Mouse (Mus musculus): Measurements from ENCODE around the gene Ica1. TPM values are rescaled to one million over a fixed set of nuclear protein-coding genes. Genes with fewer than 3 reads are reported as not detected.

Ica1 gene
- total and polyA plus RNA-seq, 3 experiments, result 0.36 TPM; not detected in 2

- H3K9me3 ChIP-seq (replicated peaks; ENCODE audit: insufficient read depth, low read length), result no peaks in the 10 kb centered on the region
- no peaks in the 10 kb centered on the region for H3K79me2 ChIP-seq (ENCODE audit: control insufficient read depth, insufficient read depth, low read length, poor library complexity)
- H3K36me3 ChIP-seq (ENCODE audit: control insufficient read depth in 1 of 2, insufficient read depth in 2 of 2, low read length in 2 of 2), result peaks cover 0 to 6% of the 10 kb centered on the region in 2 experiments; a peak in 2 of 4 replicates
- no peak overlapping the region for H3K4me3 ChIP-seq (ENCODE audit: control insufficient read depth in 1 of 2, insufficient read depth in 1 of 2, low read depth in 2 of 2, low read length in 2 of 2)
- no peaks in the 10 kb centered on the region; a peak in 1 of 4 replicates for H3K27me3 ChIP-seq (ENCODE audit: control insufficient read depth in 1 of 2, insufficient read depth in 2 of 2, low read length in 2 of 2)
- H3K9ac ChIP-seq (ENCODE audit: control insufficient read depth, low read depth, low read length, poor library complexity, severe bottlenecking), result no peak overlapping the region
- no peak overlapping the region for H3K27ac ChIP-seq (ENCODE audit: control insufficient read depth, low read depth, low read length)
- peak; percentile 38 for DNase-seq (ENCODE audit: low read depth, low spot score)
- H3K4me1 ChIP-seq (ENCODE audit: control insufficient read depth in 1 of 2, insufficient read depth in 2 of 2, low read length in 2 of 2), result peaks cover 0 to 3% of the 10 kb centered on the region in 2 experiments; a peak in 3 of 4 replicates
- no peak for TF ChIP-seq NRF1 (IDR thresholded peaks at IDR 0.05; ENCODE audit: insufficient read depth, low read depth, low read length, poor library complexity, severe bottlenecking)
- no peak for TF ChIP-seq ELF1 (IDR thresholded peaks at IDR 0.05; ENCODE audit: low read depth, low read length)
- TF ChIP-seq EP300 (IDR thresholded peaks at IDR 0.05; ENCODE audit: low read depth in 1 of 2, low read length in 2 of 2), result peak; percentile 64 to 80
- peak; percentile 52; the same call in 1 of the 2 replicates for TF ChIP-seq TCF12 (IDR thresholded peaks at IDR 0.05; ENCODE audit: low read depth, low read length)
- no peak for TF ChIP-seq TAL1 (IDR thresholded peaks at IDR 0.05; ENCODE audit: low read length)
- peak; percentile 70 for TF ChIP-seq ZNF384 (IDR thresholded peaks at IDR 0.05; ENCODE audit: low read depth, low read length)
- TF ChIP-seq MAFK (IDR thresholded peaks at IDR 0.05; ENCODE audit: borderline replicate concordance, low read depth, low read length), result no peak
- TF ChIP-seq ZKSCAN1 (IDR thresholded peaks at IDR 0.05; ENCODE audit: low read depth, low read length), result no peak
- TF ChIP-seq SIN3A (IDR thresholded peaks at IDR 0.05; ENCODE audit: low read length), result no peak
- no peak for TF ChIP-seq MAZ (IDR thresholded peaks at IDR 0.05; ENCODE audit: low read depth, low read length)
- no peak for TF ChIP-seq JUND (IDR thresholded peaks at IDR 0.05; ENCODE audit: low read depth, low read length)
- TF ChIP-seq GABPA (IDR thresholded peaks at IDR 0.05; ENCODE audit: low read depth, low read length), result no peak
- TF ChIP-seq ZC3H11A (IDR thresholded peaks at IDR 0.05; ENCODE audit: low read depth, low read length), result no peak
- no peak for TF ChIP-seq CHD1 (IDR thresholded peaks at IDR 0.05; ENCODE audit: low read depth, low read length)
- TF ChIP-seq USF1 (IDR thresholded peaks at IDR 0.05; ENCODE audit: low read depth, low read length), result no peak
- no peak for TF ChIP-seq RAD21 (IDR thresholded peaks at IDR 0.05; ENCODE audit: low read depth, low read length)
- TF ChIP-seq ZMIZ1 (IDR thresholded peaks at IDR 0.05; ENCODE audit: low read depth, low read length), result no peak
- 0 out of 2 replicates have a peak, but pooled peaks have one; percentile 39 for TF ChIP-seq ETS1 (IDR thresholded peaks at IDR 0.05; ENCODE audit: low read depth, low read length)
- TF ChIP-seq POLR2AphosphoS5 (IDR thresholded peaks at IDR 0.05; ENCODE audit: borderline replicate concordance, low read depth, low read length), result no peak
- no peak for TF ChIP-seq HCFC1 (IDR thresholded peaks at IDR 0.05; ENCODE audit: low read depth, low read length)
- TF ChIP-seq E2F4 (IDR thresholded peaks at IDR 0.05; ENCODE audit: borderline replicate concordance, low read depth, low read length), result no peak
- TF ChIP-seq UBTF (IDR thresholded peaks at IDR 0.05; ENCODE audit: borderline replicate concordance, insufficient read depth, low read depth, low read length), result no peak
- TF ChIP-seq POLR2A (IDR thresholded peaks at IDR 0.05; ENCODE audit: control insufficient read depth in 1 of 2, insufficient read depth in 1 of 2, low read depth in 1 of 2, low read length in 2 of 2, poor library complexity in 1 of 2), result no peak
- TF ChIP-seq CHD2 (IDR thresholded peaks at IDR 0.05; ENCODE audit: low read length), result no peak
- no peak for TF ChIP-seq KAT2A (conservative IDR thresholded peaks at IDR 0.05; ENCODE audit: low read depth, low read length)
- no peak for TF ChIP-seq POLR2AphosphoS2 (IDR thresholded peaks at IDR 0.05; ENCODE audit: low read length)
- no peak for TF ChIP-seq SMC3 (IDR thresholded peaks at IDR 0.05; ENCODE audit: low read depth, low read length)
- TF ChIP-seq MAX (IDR thresholded peaks at IDR 0.05; ENCODE audit: low read length), result no peak
- no peak for TF ChIP-seq TBP (IDR thresholded peaks at IDR 0.05; ENCODE audit: low read depth, low read length)
- peak; percentile 66; the same call in 1 of the 2 replicates for TF ChIP-seq MYB (IDR thresholded peaks at IDR 0.05; ENCODE audit: low read depth, low read length)
- no peak for TF ChIP-seq CTCF (IDR thresholded peaks at IDR 0.05 in 2 of 3, conservative IDR thresholded peaks at IDR 0.05 in 1 of 3; ENCODE audit: control insufficient read depth in 1 of 3, insufficient read depth in 1 of 3, low read depth in 2 of 3, low read length in 3 of 3, poor library complexity in 1 of 3, severe bottlenecking in 1 of 3)
- TF ChIP-seq MXI1 (IDR thresholded peaks at IDR 0.05; ENCODE audit: low read depth, low read length), result no peak
- no peak for TF ChIP-seq RCOR1 (IDR thresholded peaks at IDR 0.05; ENCODE audit: low read depth, low read length)
- peak; percentile 57; the same call in 1 of the 2 replicates for TF ChIP-seq GATA1 (IDR thresholded peaks at IDR 0.05; ENCODE audit: low read depth, low read length)
- no peak for TF ChIP-seq NELFE (IDR thresholded peaks at IDR 0.05; ENCODE audit: low read depth, low read length)
- no peak for TF ChIP-seq MEF2A (IDR thresholded peaks at IDR 0.05; ENCODE audit: extremely low read depth, insufficient replicate concordance, low read depth, low read length, poor library complexity, severe bottlenecking)
- TF ChIP-seq MYC (IDR thresholded peaks at IDR 0.05; ENCODE audit: low read depth, low read length), result no peak
These were observed 17.5 kb downstream of the Ica1 start for GRCm38 (mm10) chr6:8760708-8761294.
